Mouse (Mus musculus): ENCODE measurements around the gene C330021F23Rik. TPM values are rescaled to one million over a fixed set of nuclear protein-coding genes. Genes with fewer than 3 reads are reported as not detected.

The C330021F23Rik gene
- 1.8 and 2.7 TPM in 2 replicates for polyA plus RNA-seq (2015; fragmentation: Nextera tagmentation; extraction: Ambion mirVana)

DNA sequence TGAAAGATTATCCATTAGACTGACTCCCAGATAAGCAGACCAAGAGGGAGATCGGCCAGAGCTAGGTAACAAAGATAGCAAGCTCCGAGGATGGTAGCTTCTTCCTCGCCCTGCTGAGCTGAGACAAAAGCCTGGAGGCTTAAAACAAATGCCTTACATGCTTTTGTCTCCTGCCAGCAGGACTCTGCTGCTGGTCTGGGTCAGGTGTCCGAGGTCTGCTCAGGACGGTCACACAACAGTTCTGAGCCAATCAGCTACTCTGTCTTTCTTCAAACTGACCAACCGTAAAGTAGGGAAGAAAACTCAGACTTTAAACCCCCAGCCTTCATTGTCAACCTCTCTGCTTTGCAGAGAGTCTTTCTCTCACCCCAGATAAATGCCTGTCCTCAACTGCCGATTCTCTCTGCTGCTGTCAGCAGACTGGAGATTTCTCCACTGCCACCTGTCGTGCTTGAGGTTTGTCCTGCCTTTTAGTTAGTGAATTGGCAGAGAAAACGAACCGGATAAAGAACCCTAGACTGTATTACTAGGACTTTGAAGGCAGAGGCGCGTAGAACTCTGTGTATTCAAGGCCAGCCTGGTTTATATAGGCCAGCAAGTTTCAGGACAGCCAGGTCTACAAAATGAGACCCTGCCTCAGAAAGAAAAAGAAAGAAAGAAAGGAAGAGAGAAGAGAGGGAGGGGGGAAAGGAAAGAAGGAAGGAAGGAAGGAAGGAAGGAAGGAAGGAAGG lies at the start of gene C330021F23Rik:
Gene C330021F23Rik (plus strand): TSS at position 350 of the 731 bp plus-strand sequence.
- no peaks in the 10 kb centered on the region for H3K9me3 ChIP-seq
- WGBS, result 6% methylated on average over 12 of the region's 12 CpGs
- no peak within 1 kb of the TSS for H3K9ac ChIP-seq
- ATAC-seq (ENCODE audit: insufficient read depth, low FRiP score, low read depth), result peak; percentile 51; the same call in 1 of the 2 replicates
- 0 out of 2 replicates have a peak, but pooled peaks cover 3% of the 10 kb centered on the region for H3K4me1 ChIP-seq
- no peaks in the 10 kb centered on the region for H3K36me3 ChIP-seq
- peak within 1 kb of the TSS; percentile 19; the same call in 1 of the 2 replicates for H3K4me3 ChIP-seq (replicated peaks)
- H3K4me2 ChIP-seq, result peak within 1 kb of the TSS; percentile 34
- H3K27me3 ChIP-seq (replicated peaks), result no peaks in the 10 kb centered on the region
- 0 out of 2 replicates have a peak within 1 kb of the TSS, but pooled peaks have one; percentile 44 for H3K27ac ChIP-seq

DNA sequence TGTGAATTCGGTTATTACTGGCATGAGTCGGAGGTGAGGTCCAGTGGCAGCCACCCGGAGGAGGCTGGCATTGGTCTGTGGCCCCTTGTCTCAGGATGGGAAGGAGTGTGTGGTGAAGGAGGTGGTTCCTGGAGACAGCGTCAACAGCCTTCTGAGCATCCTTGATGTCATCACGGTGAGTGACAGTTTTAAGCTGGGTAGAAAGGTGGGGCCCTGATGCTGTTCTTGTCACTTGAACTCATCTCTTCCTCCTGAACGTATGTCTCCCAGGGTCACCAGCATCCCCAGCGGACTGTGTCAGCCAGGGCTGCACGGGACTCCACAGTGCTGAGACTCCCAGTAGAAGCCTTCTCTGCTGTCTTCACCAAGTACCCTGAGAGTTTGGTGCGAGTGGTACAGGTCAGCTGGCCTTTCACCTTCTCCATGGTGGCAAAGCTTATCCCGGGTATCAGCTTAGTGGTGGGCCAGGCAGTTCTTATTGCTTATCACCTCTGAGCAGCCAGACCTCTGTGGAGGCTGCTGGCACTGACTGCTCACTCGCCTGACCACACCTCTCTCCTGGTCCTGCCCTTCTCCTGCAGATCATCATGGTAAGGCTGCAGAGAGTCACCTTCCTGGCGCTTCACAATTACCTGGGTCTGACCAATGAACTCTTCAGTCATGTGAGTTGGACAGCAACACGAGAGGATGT lies 45.6 kb upstream of the C330021F23Rik start:
- Histone ChIP-seq H3K4me3 (replicated peaks) (no peak overlapping the region), H3K9ac (no peak overlapping the region), H3K27ac (no peak overlapping the region), H3K4me1 (no peaks in the 10 kb centered on the region; the same call in 1 of the 2 replicates), H3K27me3 (replicated peaks) (no peaks in the 10 kb centered on the region), H3K36me3 (peaks cover 29% of the 10 kb centered on the region), H3K4me2 (no peak overlapping the region), H3K9me3 (no peaks in the 10 kb centered on the region)
- WGBS, result 87% methylated on average over 13 of the region's 13 CpGs
- ATAC-seq (ENCODE audit: insufficient read depth, low FRiP score, low read depth), result peak; percentile 92

- Histone ChIP-seq H3K9ac (no peak overlapping the region), H3K4me3 (replicated peaks) (no peak overlapping the region), H3K36me3 (peaks cover 20% of the 10 kb centered on the region), H3K27me3 (replicated peaks) (no peaks in the 10 kb centered on the region), H3K4me2 (no peak overlapping the region), H3K27ac (no peak overlapping the region), H3K4me1 (no peaks in the 10 kb centered on the region), H3K9me3 (no peaks in the 10 kb centered on the region)
- ATAC-seq (ENCODE audit: insufficient read depth, low FRiP score, low read depth), result no peak
- 85% methylated on average over 5 of the region's 5 CpGs for WGBS
Observed at GRCm38 (mm10) chr8:3530816-3531215, 37.0 kb upstream of the C330021F23Rik start.

GRCm38 (mm10) chr8:3531936-3532335 lies 35.9 kb upstream of the C330021F23Rik start:
- Histone ChIP-seq H3K27me3 (replicated peaks) (no peaks in the 10 kb centered on the region), H3K36me3 (peaks cover 16% of the 10 kb centered on the region), H3K4me3 (replicated peaks) (no peak overlapping the region), H3K9ac (no peak overlapping the region), H3K9me3 (no peaks in the 10 kb centered on the region), H3K4me1 (no peaks in the 10 kb centered on the region), H3K4me2 (no peak overlapping the region), H3K27ac (no peak overlapping the region)
- ATAC-seq (ENCODE audit: insufficient read depth, low FRiP score, low read depth), result no peak
- 94% methylated on average over 18 of the region's 18 CpGs for WGBS

DNA sequence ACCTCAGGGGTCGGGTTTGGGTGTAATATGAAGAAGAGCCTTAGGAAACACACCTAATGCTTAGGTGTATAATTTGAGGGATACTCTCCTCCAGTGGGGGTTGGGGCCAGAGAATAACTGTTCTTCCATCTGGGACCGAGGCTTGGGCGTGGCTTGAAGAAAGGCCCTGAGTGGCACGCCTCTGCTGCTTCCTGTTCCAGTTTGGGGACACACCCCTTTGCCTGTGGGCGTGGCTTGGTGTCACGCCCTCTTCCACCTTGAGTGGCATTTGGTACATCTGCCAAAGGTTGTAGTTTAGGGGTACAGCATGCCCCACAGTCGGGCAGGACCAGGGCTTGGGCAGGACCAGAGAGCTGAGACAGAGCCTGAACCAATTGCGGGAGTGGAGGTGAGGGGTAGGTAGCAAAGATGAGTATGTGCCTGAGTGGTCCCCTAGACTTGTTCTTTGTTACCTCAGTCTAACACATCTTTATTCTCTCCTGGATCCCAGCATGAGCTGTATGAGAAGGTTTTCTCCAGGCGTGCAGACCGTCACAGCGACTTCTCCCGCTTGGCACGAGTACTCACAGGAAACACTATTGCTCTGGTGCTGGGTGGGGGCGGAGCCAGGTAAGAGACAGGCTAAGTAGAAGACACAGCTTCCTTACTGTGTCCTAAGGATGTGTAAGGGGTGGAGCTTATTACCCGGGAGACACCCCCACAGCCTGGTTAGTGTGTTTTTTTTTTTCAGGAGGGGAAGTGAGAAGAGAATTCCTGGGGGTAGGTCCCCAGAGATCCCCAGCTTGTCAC lies 31.5 kb upstream of the C330021F23Rik start:
- Histone ChIP-seq H3K4me2 (no peak overlapping the region), H3K27me3 (replicated peaks) (no peaks in the 10 kb centered on the region), H3K9me3 (no peaks in the 10 kb centered on the region), H3K36me3 (peaks cover 33% of the 10 kb centered on the region), H3K4me3 (replicated peaks) (no peak overlapping the region), H3K9ac (no peak overlapping the region), H3K4me1 (no peaks in the 10 kb centered on the region), H3K27ac (no peak overlapping the region)
- 0 out of 2 replicates have a peak, but pooled peaks have one; percentile 32 for ATAC-seq (ENCODE audit: insufficient read depth, low FRiP score, low read depth)
- WGBS, result 62% methylated on average over 15 of the region's 15 CpGs

DNA sequence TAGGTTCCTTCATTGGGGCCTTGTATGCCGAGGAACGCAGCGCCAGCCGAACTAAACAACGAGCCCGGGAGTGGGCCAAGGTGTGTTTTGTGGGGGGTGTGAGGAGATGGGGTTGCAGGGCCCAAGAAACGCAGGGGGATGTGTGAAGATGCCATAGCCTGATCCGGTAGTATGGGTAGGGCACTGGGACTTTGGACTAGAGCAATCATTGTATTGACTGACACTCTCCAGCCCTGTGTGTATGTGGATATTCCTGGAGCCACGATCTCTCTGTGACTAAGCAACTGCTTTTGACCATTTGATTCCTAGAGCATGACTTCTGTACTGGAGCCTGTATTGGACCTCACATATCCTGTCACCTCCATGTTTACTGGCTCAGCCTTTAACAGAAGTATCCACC lies 30.9 kb upstream of the C330021F23Rik start:
- H3K4me2 ChIP-seq, result no peak overlapping the region
- 92% methylated on average over 9 of the region's 9 CpGs for WGBS
- H3K36me3 ChIP-seq, result peaks cover 33% of the 10 kb centered on the region
- H3K9me3 ChIP-seq, result no peaks in the 10 kb centered on the region
- no peak overlapping the region for H3K4me3 ChIP-seq (replicated peaks)
- no peaks in the 10 kb centered on the region for H3K4me1 ChIP-seq
- no peaks in the 10 kb centered on the region for H3K27me3 ChIP-seq (replicated peaks)
- no peak for ATAC-seq (ENCODE audit: insufficient read depth, low FRiP score, low read depth)
- H3K9ac ChIP-seq, result no peak overlapping the region
- no peak overlapping the region for H3K27ac ChIP-seq

- Histone ChIP-seq H3K36me3 (peaks cover 34% of the 10 kb centered on the region), H3K4me3 (replicated peaks) (no peak overlapping the region), H3K4me2 (no peak overlapping the region), H3K27ac (no peak overlapping the region), H3K9me3 (no peaks in the 10 kb centered on the region), H3K4me1 (no peaks in the 10 kb centered on the region), H3K27me3 (replicated peaks) (no peaks in the 10 kb centered on the region), H3K9ac (no peak overlapping the region)
- ATAC-seq (ENCODE audit: insufficient read depth, low FRiP score, low read depth), result no peak
- WGBS, result 93% methylated on average over 26 of the region's 26 CpGs
Observed at GRCm38 (mm10) chr8:3537666-3538065, 30.1 kb upstream of the C330021F23Rik start.

- Histone ChIP-seq H3K4me1 (no peaks in the 10 kb centered on the region), H3K9me3 (no peaks in the 10 kb centered on the region), H3K36me3 (peaks cover 40% of the 10 kb centered on the region), H3K9ac (no peak overlapping the region), H3K4me3 (replicated peaks) (no peak overlapping the region), H3K4me2 (no peak overlapping the region), H3K27me3 (replicated peaks) (no peaks in the 10 kb centered on the region), H3K27ac (no peak overlapping the region)
- no peak for ATAC-seq (ENCODE audit: insufficient read depth, low FRiP score, low read depth)
- WGBS, result 84% methylated on average over 7 of the region's 7 CpGs
Observed at GRCm38 (mm10) chr8:3539146-3539545, 28.6 kb upstream of the C330021F23Rik start.

GRCm38 (mm10) chr8:3540076-3540475 lies 27.7 kb upstream of the C330021F23Rik start:
- H3K9ac ChIP-seq, result no peak overlapping the region
- peaks cover 41% of the 10 kb centered on the region for H3K36me3 ChIP-seq
- H3K4me1 ChIP-seq, result no peaks in the 10 kb centered on the region

DNA sequence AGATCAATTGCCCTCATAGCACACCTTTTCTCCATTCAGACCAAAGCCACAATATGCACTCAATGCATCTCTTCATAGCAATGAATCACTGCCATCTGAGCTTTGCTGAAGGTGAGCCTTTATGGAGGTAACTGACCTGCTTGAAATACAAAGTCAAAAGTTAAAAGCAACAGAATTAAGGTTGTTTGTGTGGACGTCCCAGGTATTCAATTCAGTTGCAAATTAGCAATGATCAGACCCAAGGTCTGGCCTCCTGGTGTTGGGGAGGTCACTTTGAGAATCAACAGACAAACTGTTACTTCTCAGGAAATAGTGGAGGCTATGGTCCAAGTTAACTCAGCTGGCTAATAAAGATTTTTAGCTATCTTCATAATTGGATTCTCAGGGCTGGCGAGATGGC lies 21.3 kb upstream of the C330021F23Rik start:
- WGBS, result 91% methylated on average over 2 of the region's 2 CpGs
- no peaks in the 10 kb centered on the region for H3K27me3 ChIP-seq (replicated peaks)
- H3K4me1 ChIP-seq, result no peaks in the 10 kb centered on the region
- H3K9me3 ChIP-seq, result no peaks in the 10 kb centered on the region
- no peak for ATAC-seq (ENCODE audit: insufficient read depth, low FRiP score, low read depth)
- no peak overlapping the region for H3K27ac ChIP-seq
- peaks cover 8% of the 10 kb centered on the region; the same call in 1 of the 2 replicates for H3K36me3 ChIP-seq
- H3K4me3 ChIP-seq (replicated peaks), result no peak overlapping the region
- no peak overlapping the region for H3K9ac ChIP-seq
- no peak overlapping the region for H3K4me2 ChIP-seq

More at GRCm38 (mm10) chr8:3540076-3540475, 27.7 kb upstream of the C330021F23Rik start:
- no peaks in the 10 kb centered on the region for H3K9me3 ChIP-seq
- H3K27me3 ChIP-seq (replicated peaks), result no peaks in the 10 kb centered on the region
- no peak overlapping the region for H3K27ac ChIP-seq
- WGBS, result 84% methylated on average over 4 of the region's 4 CpGs
- no peak overlapping the region for H3K4me3 ChIP-seq (replicated peaks)
- no peak overlapping the region for H3K4me2 ChIP-seq
- no peak for ATAC-seq (ENCODE audit: insufficient read depth, low FRiP score, low read depth)

GRCm38 (mm10) chr8:3552240-3552639 lies 15.6 kb upstream of the C330021F23Rik start:
- no peak overlapping the region for H3K9ac ChIP-seq
- no peak overlapping the region for H3K27ac ChIP-seq
- ATAC-seq (ENCODE audit: insufficient read depth, low FRiP score, low read depth), result no peak
- no peaks in the 10 kb centered on the region for H3K27me3 ChIP-seq (replicated peaks)
- no peak overlapping the region for H3K4me2 ChIP-seq
- no peaks in the 10 kb centered on the region for H3K4me1 ChIP-seq
- no peak overlapping the region for H3K4me3 ChIP-seq (replicated peaks)
- 78% methylated on average over 1 of the region's 1 CpGs for WGBS
- no peaks in the 10 kb centered on the region for H3K36me3 ChIP-seq
- H3K9me3 ChIP-seq, result no peaks in the 10 kb centered on the region
